Mouse (Mus musculus): ENCODE results near the gene Crygc. TPM values are rescaled to one million over a fixed set of nuclear protein-coding genes. Genes with fewer than 3 reads are reported as not detected.

Crygc gene
- polyA plus RNA-seq, 1 experiment: not detected

DNA sequence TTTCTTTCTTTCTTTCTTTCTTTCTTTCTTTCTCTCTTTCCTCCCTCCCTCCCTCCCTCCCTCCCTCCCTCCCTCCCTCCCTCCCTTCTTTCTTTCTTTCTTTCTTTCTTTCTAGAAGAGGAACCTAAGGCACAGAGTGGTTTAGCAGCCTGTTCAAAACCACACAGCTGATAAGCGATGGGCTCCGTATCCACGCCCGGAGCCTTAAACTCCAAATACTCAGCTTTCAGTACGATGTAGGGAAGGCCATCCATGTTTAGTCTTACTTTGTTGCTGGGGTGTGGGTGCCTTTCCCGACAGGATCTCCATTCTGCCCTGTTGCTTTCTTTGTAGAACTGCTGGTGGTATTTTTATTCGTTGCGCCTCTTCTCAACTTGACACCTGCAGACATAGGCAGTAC lies 35.7 kb upstream of the Crygc start:
- Histone ChIP-seq H3K27ac (ENCODE audit: insufficient read depth, low read length) (no peak overlapping the region), H3K4me3 (ENCODE audit: insufficient read depth, low read length) (no peak overlapping the region), H3K4me1 (ENCODE audit: control insufficient read depth, insufficient read depth, low read length) (no peaks in the 10 kb centered on the region)
- TF ChIP-seq CTCF (IDR thresholded peaks at IDR 0.05; ENCODE audit: borderline replicate concordance, insufficient read depth, low read length): no peak
- TF ChIP-seq POLR2A (IDR thresholded peaks at IDR 0.05; ENCODE audit: low read depth, low read length): no peak

GRCm38 (mm10) chr1:65107654-65108279 lies 34.3 kb upstream of the Crygc start:
- H3K27ac ChIP-seq (ENCODE audit: insufficient read depth, low read length): no peak overlapping the region
- H3K4me3 ChIP-seq (ENCODE audit: insufficient read depth, low read length): no peak overlapping the region
- no peak for TF ChIP-seq POLR2A (IDR thresholded peaks at IDR 0.05; ENCODE audit: low read depth, low read length)
- no peak for TF ChIP-seq CTCF (IDR thresholded peaks at IDR 0.05; ENCODE audit: borderline replicate concordance, insufficient read depth, low read length)

GRCm38 (mm10) chr1:65103273-65103672 lies 29.8 kb upstream of the Crygc start, which contains the start of gene Cryga:
Gene Cryga, minus strand, starts transcription at chr1:65103373.
- Histone ChIP-seq H3K4me3 (ENCODE audit: insufficient read depth, low read length) (no peak within 1 kb of the TSS), H3K27ac (ENCODE audit: insufficient read depth, low read length) (no peak within 1 kb of the TSS), H3K4me1 (ENCODE audit: control insufficient read depth, insufficient read depth, low read length) (no peaks in the 10 kb centered on the region)
- no peak for TF ChIP-seq CTCF (IDR thresholded peaks at IDR 0.05; ENCODE audit: borderline replicate concordance, insufficient read depth, low read length)
- no peak for TF ChIP-seq POLR2A (IDR thresholded peaks at IDR 0.05; ENCODE audit: low read depth, low read length)

More at GRCm38 (mm10) chr1:65107654-65108279, 34.3 kb upstream of the Crygc start:
- no peaks in the 10 kb centered on the region for H3K4me1 ChIP-seq (ENCODE audit: control insufficient read depth, insufficient read depth, low read length)

- TF ChIP-seq POLR2A (IDR thresholded peaks at IDR 0.05; ENCODE audit: low read depth, low read length) (no peak), CTCF (IDR thresholded peaks at IDR 0.05; ENCODE audit: borderline replicate concordance, insufficient read depth, low read length) (no peak)
- no peaks in the 10 kb centered on the region for H3K4me1 ChIP-seq (ENCODE audit: control insufficient read depth, insufficient read depth, low read length)
- H3K4me3 ChIP-seq (ENCODE audit: insufficient read depth, low read length): no peak overlapping the region
- H3K27ac ChIP-seq (ENCODE audit: insufficient read depth, low read length): no peak overlapping the region
Observed at GRCm38 (mm10) chr1:65096953-65097352, 23.5 kb upstream of the Crygc start.

- no peaks in the 10 kb centered on the region for H3K4me1 ChIP-seq (ENCODE audit: control insufficient read depth, insufficient read depth, low read length)
- H3K27ac ChIP-seq (ENCODE audit: insufficient read depth, low read length): no peak overlapping the region
- TF ChIP-seq CTCF (IDR thresholded peaks at IDR 0.05; ENCODE audit: borderline replicate concordance, insufficient read depth, low read length) (no peak), POLR2A (IDR thresholded peaks at IDR 0.05; ENCODE audit: low read depth, low read length) (no peak)
- H3K4me3 ChIP-seq (ENCODE audit: insufficient read depth, low read length): no peak overlapping the region
Observed at GRCm38 (mm10) chr1:65091566-65091965, 18.1 kb upstream of the Crygc start.

GRCm38 (mm10) chr1:65090370-65090769 lies 16.9 kb upstream of the Crygc start:
- Histone ChIP-seq H3K27ac (ENCODE audit: insufficient read depth, low read length) (no peak overlapping the region), H3K4me3 (ENCODE audit: insufficient read depth, low read length) (no peak overlapping the region), H3K4me1 (ENCODE audit: control insufficient read depth, insufficient read depth, low read length) (no peaks in the 10 kb centered on the region)
- TF ChIP-seq POLR2A (IDR thresholded peaks at IDR 0.05; ENCODE audit: low read depth, low read length) (no peak), CTCF (IDR thresholded peaks at IDR 0.05; ENCODE audit: borderline replicate concordance, insufficient read depth, low read length) (no peak)

DNA sequence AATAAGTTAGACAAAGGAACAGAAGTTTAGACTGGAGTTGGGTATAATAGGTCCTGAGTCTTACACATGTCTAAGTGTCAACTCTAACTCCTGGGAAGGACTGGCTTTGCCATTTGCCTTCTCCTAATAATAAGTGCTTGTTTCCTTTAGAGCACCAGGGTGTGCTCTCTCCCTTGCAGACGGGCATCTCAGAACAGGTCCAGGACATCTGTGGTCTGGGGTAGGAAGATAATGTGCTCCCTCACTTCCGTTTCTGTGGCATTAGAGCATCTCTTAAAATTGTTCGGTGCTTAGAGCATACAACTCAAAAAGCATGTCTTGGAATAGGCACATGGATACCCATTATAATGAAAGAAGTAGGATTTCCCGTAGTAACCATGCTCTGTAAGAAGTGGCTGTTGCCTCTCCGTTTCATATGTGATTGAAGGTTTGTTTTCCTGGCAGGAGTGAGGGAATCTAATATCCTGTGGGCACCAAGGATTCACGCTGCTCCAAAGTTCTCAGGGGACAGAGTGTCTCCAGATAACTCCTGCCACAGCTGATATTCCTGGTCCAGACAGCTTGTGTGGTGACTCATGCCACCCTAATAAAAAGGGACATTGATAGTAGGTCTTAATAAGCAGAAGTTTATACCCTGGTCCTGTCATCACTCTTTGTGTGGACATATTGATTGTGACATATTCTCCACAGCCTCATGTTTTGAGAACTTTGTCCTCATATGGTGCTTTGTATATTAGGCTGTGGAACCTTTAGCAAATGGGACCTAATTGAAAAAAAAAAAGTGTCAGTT lies 15.3 kb upstream of the Crygc start:
- Histone ChIP-seq H3K27ac (ENCODE audit: insufficient read depth, low read length) (no peak overlapping the region), H3K4me3 (ENCODE audit: insufficient read depth, low read length) (no peak overlapping the region), H3K4me1 (ENCODE audit: control insufficient read depth, insufficient read depth, low read length) (no peaks in the 10 kb centered on the region)
- no peak for TF ChIP-seq CTCF (IDR thresholded peaks at IDR 0.05; ENCODE audit: borderline replicate concordance, insufficient read depth, low read length)
- no peak for TF ChIP-seq POLR2A (IDR thresholded peaks at IDR 0.05; ENCODE audit: low read depth, low read length)

DNA sequence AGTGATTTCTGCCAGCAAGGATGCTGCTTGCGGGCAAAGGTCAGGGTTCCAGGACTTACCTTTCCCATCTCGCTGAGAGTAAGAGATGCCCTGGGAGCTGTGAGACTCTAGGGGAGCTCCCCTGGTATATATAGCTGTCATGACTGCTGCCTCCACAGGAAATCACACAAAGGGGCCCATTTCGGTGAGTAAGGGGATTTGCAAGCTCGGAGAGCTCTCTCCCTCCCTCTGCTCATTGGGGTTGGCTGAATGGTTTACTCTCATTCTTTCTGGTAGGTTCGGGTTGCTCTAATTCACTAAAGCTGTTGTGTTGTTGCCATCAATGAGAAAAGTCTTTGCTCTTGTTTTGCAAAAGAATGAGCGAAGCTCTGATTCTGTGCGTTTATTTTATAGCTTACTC lies 8.7 kb upstream of the Crygc start, which contains the start of gene Crygb:
Gene Crygb, minus strand, starts transcription at position 101 of the 400 bp plus-strand sequence.
- TF ChIP-seq POLR2A (IDR thresholded peaks at IDR 0.05; ENCODE audit: low read depth, low read length) (no peak), CTCF (IDR thresholded peaks at IDR 0.05; ENCODE audit: borderline replicate concordance, insufficient read depth, low read length) (no peak)
- H3K27ac ChIP-seq (ENCODE audit: insufficient read depth, low read length): no peak within 1 kb of the TSS
- H3K4me3 ChIP-seq (ENCODE audit: insufficient read depth, low read length): no peak within 1 kb of the TSS
- H3K4me1 ChIP-seq (ENCODE audit: control insufficient read depth, insufficient read depth, low read length): no peaks in the 10 kb centered on the region

GRCm38 (mm10) chr1:65075607-65076006 lies 2.1 kb upstream of the Crygc start:
- no peaks in the 10 kb centered on the region for H3K4me1 ChIP-seq (ENCODE audit: control insufficient read depth, insufficient read depth, low read length)
- no peak overlapping the region for H3K4me3 ChIP-seq (ENCODE audit: insufficient read depth, low read length)
- H3K27ac ChIP-seq (ENCODE audit: insufficient read depth, low read length): no peak overlapping the region
- TF ChIP-seq CTCF (IDR thresholded peaks at IDR 0.05; ENCODE audit: borderline replicate concordance, insufficient read depth, low read length) (no peak), POLR2A (IDR thresholded peaks at IDR 0.05; ENCODE audit: low read depth, low read length) (no peak)

GRCm38 (mm10) chr1:65067842-65068241 lies 5.6 kb downstream of the Crygc start:
- Histone ChIP-seq H3K27ac (ENCODE audit: insufficient read depth, low read length) (no peak overlapping the region), H3K4me1 (ENCODE audit: control insufficient read depth, insufficient read depth, low read length) (no peaks in the 10 kb centered on the region), H3K4me3 (ENCODE audit: insufficient read depth, low read length) (no peak overlapping the region)
- TF ChIP-seq CTCF (IDR thresholded peaks at IDR 0.05; ENCODE audit: borderline replicate concordance, insufficient read depth, low read length) (no peak), POLR2A (IDR thresholded peaks at IDR 0.05; ENCODE audit: low read depth, low read length) (no peak)
